Mouse (Mus musculus): ENCODE measurements around the gene Sema3e.

The Sema3e gene

GRCm38 (mm10) chr5:14025205-14026124, at the start of gene Sema3e:
TSS of gene Sema3e (plus strand) at chr5:14025276.
- DNase-seq, result peak; percentile 2

- no peak for DNase-seq
These were observed 47.5 kb upstream of the Sema3e start for GRCm38 (mm10) chr5:13977576-13977975.

GRCm38 (mm10) chr5:13979156-13979555, 45.9 kb upstream of the Sema3e start:
- no peak for DNase-seq

GRCm38 (mm10) chr5:13982417-13983054, 42.5 kb upstream of the Sema3e start:
- DNase-seq, result no peak

GRCm38 (mm10) chr5:13983608-13984007, 41.5 kb upstream of the Sema3e start:
- no peak for DNase-seq

GRCm38 (mm10) chr5:13985669-13986068, 39.4 kb upstream of the Sema3e start:
- no peak for DNase-seq

GRCm38 (mm10) chr5:13987123-13987522, 38.0 kb upstream of the Sema3e start:
- DNase-seq, result no peak

GRCm38 (mm10) chr5:13988023-13988422, 37.1 kb upstream of the Sema3e start:
- DNase-seq, result no peak

GRCm38 (mm10) chr5:13992734-13993396, 32.2 kb upstream of the Sema3e start:
- no peak for DNase-seq

GRCm38 (mm10) chr5:14028341-14028740, 3.3 kb downstream of the Sema3e start:
- no peak for DNase-seq

- DNase-seq, result no peak
These were observed 5.7 kb downstream of the Sema3e start for GRCm38 (mm10) chr5:14030796-14031195.

- no peak for DNase-seq
These were observed 7.0 kb downstream of the Sema3e start for GRCm38 (mm10) chr5:14032056-14032455.

GRCm38 (mm10) chr5:14033302-14033701, 8.2 kb downstream of the Sema3e start:
- no peak for DNase-seq

- no peak for DNase-seq
These were observed 13.9 kb downstream of the Sema3e start for GRCm38 (mm10) chr5:14038813-14039496.

- no peak for DNase-seq
These were observed 15.1 kb downstream of the Sema3e start for GRCm38 (mm10) chr5:14040208-14040607.

GRCm38 (mm10) chr5:14043116-14043515, 18.0 kb downstream of the Sema3e start:
- DNase-seq, result no peak

- DNase-seq, result no peak
These were observed 18.9 kb downstream of the Sema3e start for GRCm38 (mm10) chr5:14043983-14044382.

GRCm38 (mm10) chr5:14048660-14049059, 23.6 kb downstream of the Sema3e start:
- no peak for DNase-seq

- no peak for DNase-seq
These were observed 29.4 kb downstream of the Sema3e start for GRCm38 (mm10) chr5:14054472-14054871.

GRCm38 (mm10) chr5:14059895-14060553, 34.9 kb downstream of the Sema3e start:
- no peak for DNase-seq

- DNase-seq, result no peak
These were observed 37.9 kb downstream of the Sema3e start for GRCm38 (mm10) chr5:14062918-14063481.

GRCm38 (mm10) chr5:14073152-14073551, 48.1 kb downstream of the Sema3e start:
- DNase-seq, result peak; percentile 52

Data from kidney, adult 9 months (tissue).